Mouse (Mus musculus) CD4-positive, CD25-positive, alpha-beta regulatory T cell, adult 2 months (primary cell): Measurements from ENCODE around the gene Cflar.
"Not testable (repeated sequence)": the region's sequence is repeated elsewhere in the genome, so short reads cannot be mapped to it uniquely, and the experiment has no call there.

Source experiments
- DNase-seq: peaks from one replicate; pipeline ENCODE4 v3.0.0-alpha.2; 2012; ENCODE audit warnings: low read depth, low spot score

Cflar gene

GRCm38 (mm10) chr1:58773905-58774304 lies 62.6 kb downstream of the Cflar start:
- peak; percentile 67 for DNase-seq

- no peak for DNase-seq
Observed at GRCm38 (mm10) chr1:58775361-58775760, 64.1 kb downstream of the Cflar start.

- DNase-seq = no peak
Observed at GRCm38 (mm10) chr1:58777583-58777982, 66.3 kb downstream of the Cflar start.

- peak; percentile 70 for DNase-seq
Observed at GRCm38 (mm10) chr1:58778226-58778625, 66.9 kb downstream of the Cflar start.

- no peak for DNase-seq
Observed at GRCm38 (mm10) chr1:58786276-58786675, 75.0 kb downstream of the Cflar start.

GRCm38 (mm10) chr1:58788410-58788809 lies 77.1 kb downstream of the Cflar start:
- no peak for DNase-seq

GRCm38 (mm10) chr1:58794705-58795104 lies 83.4 kb downstream of the Cflar start:
- no peak for DNase-seq

GRCm38 (mm10) chr1:58795291-58796058 lies 84.2 kb downstream of the Cflar start, which contains the start of gene Casp8:
Gene Casp8 (plus strand): TSS chr1:58795374.
- peak; percentile 77 for DNase-seq

- no peak for DNase-seq
Observed at GRCm38 (mm10) chr1:58796059-58796363, 84.7 kb downstream of the Cflar start.

- DNase-seq = no peak
Observed at GRCm38 (mm10) chr1:58796853-58797252, 85.5 kb downstream of the Cflar start.

- DNase-seq = peak; percentile 81
Observed at GRCm38 (mm10) chr1:58797370-58797769, 86.1 kb downstream of the Cflar start.

GRCm38 (mm10) chr1:58798911-58799310 lies 87.6 kb downstream of the Cflar start:
- no peak for DNase-seq

GRCm38 (mm10) chr1:58800644-58801043 lies 89.3 kb downstream of the Cflar start:
- not testable (repeated sequence) for DNase-seq

- DNase-seq = peak; percentile 52
Observed at GRCm38 (mm10) chr1:58801558-58802285, 90.4 kb downstream of the Cflar start.

- DNase-seq = peak; percentile 78
Observed at GRCm38 (mm10) chr1:58802322-58803273, 91.3 kb downstream of the Cflar start.

GRCm38 (mm10) chr1:58803531-58803930 lies 92.2 kb downstream of the Cflar start:
- peak; percentile 43 for DNase-seq

GRCm38 (mm10) chr1:58806651-58807050 lies 95.3 kb downstream of the Cflar start:
- peak; percentile 79 for DNase-seq
